Mouse (Mus musculus) CD4-positive, CD25-positive, alpha-beta regulatory T cell, adult 9 weeks (primary cell): ENCODE data around the gene Trp53inp2. TPM values are rescaled to one million over a fixed set of nuclear protein-coding genes. Genes with fewer than 3 reads are reported as not detected.

Experiments used
- polyA plus RNA-seq: library from polyadenylated mRNA; unstranded; fragments of 100-300 nt; shearing (Covaris generic); gene quantifications from one replicate; pipeline ENCODE4 v1.2.1, GENCODE M21; 2017

Gene Trp53inp2
- 1.5 TPM for polyA plus RNA-seq

DNA sequence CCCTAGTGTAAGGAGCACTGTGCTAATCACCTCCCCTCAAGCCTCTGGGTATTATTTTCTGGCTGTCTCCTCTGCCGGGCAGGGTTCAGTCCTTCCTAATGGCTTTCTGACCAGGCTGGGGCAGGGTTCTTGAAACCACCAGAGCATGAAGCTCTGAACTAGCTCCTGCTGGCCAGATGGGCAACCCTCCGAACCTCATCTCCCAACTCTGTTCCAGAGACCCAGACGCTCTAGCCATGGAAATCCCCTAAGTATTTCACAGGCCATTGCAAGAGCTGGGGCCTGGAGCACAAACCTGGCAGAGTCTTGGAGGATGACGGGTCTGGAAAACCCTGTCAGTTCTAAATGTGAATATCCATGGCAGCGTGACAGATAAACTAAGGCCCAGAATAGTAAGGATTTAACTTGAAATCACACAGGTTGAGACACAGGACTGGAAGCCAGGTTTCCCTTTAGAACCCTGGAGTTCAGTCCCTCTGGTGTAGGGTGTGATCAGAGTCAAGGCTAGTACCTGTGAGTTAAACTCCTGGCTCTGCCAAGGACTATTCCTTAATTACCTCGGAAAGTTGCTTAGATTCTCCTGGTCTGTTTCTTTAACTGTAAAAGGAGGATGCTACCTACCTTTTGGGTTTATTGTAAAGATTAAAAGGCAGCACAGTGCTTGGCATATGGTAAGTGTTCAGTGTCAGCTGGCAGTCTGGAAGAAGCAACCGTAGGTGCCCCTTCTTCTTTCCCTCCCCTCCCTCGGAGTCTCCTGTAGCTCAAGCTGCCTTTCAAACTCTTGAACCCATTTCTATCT is at the start of gene Trp53inp2:
Trp53inp2 (plus strand) TSS at position 799 of the 799 bp plus-strand sequence.

DNA sequence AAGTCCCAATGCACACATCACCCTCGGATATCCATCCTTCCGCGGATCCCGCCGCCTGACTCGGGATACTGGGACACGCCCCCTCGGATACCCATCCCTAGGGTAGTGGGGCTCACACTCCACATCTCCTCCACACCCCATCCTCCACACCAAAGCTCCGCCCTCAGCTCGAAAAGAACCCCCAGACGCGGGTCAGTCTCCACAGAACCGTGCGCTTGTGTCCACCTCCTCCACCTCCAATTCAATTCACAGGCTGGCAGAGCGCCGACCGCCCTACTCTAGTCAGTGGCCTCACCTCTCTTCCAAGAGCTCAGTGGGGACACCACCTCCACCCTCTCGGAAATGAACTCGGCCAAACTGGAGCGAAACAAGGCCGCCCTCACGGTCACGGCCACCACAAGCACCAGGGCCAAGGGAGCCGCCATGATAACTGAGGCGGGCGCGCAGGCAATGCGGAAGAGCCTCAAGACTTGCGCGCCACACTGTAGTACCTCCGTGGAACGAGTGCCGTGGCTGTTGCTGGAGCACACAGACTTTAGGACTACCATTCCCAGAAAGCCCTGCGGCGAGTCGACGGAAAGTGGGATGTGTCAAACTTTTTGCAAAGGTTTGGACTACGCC is 23.8 kb upstream of the Trp53inp2 start, which contains the start of gene Pigu:
Pigu (minus strand) TSS at position 460 of the 621 bp plus-strand sequence.

Other genes with a start within 250 kb of the Trp53inp2 start
- 128 TPM for gene Itch, start 247.6 kb upstream of the Trp53inp2 start, polyA plus RNA-seq
- 342 TPM for gene Dynlrb1, start 144.5 kb upstream of the Trp53inp2 start, polyA plus RNA-seq
- 2.2 TPM for gene Map1lc3a, start 104.8 kb upstream of the Trp53inp2 start, polyA plus RNA-seq
- 56.2 TPM for gene Pigu, start 23.6 kb upstream of the Trp53inp2 start, polyA plus RNA-seq
- 5.3 TPM for gene Ncoa6, start 92.8 kb downstream of the Trp53inp2 start, polyA plus RNA-seq
- gene Acss2, start 136.9 kb downstream of the Trp53inp2 start, polyA plus RNA-seq, result 37.0 TPM
- 19.8 TPM for gene Ggt7, start 137.2 kb downstream of the Trp53inp2 start, polyA plus RNA-seq
- 19.4 TPM for gene Gss, start 211.8 kb downstream of the Trp53inp2 start, polyA plus RNA-seq
- gene Myh7b, start 230.2 kb downstream of the Trp53inp2 start, polyA plus RNA-seq, result 0.19 TPM